14 mouse cellular contexts compared by ENCODE assay signal in genomic region chr9:61527491-61528056, GRCm38 (mm10).
DNase-seq lines count a peak whose midpoint lies in the region; ATAC-seq and TF ChIP-seq lines count a peak whose summit lies in the region.
"Had no signal": no experiment of that assay in that cellular context is flagged by ENCODE, and none has a peak within 500 bp of the region (broad histone marks: within the 10 kb centered on the region; RNA-seq: fewer than 3 reads in every experiment).

No protein-coding gene starts in this region.

- no peak overlapping the region for H3K4me2 ChIP-seq in forebrain, embryonic 12.5 days
- H3K4me2 ChIP-seq in forebrain, embryonic 16.5 days (ENCODE audit: low read length) = no peak overlapping the region
- H3K4me2 ChIP-seq in hindbrain, embryonic 14.5 days (replicated peaks) = no peak overlapping the region
- H3K4me2 ChIP-seq in hindbrain, postnatal 0 days (ENCODE audit: low read depth, low read length) = no peak overlapping the region

- no peak for TF ChIP-seq CTCF in hindbrain, postnatal 0 days (IDR thresholded peaks at IDR 0.05; ENCODE audit: low read depth)
- no peak for TF ChIP-seq CTCF in Patski (IDR thresholded peaks at IDR 0.05)
- no peak for TF ChIP-seq CTCF in gastrocnemius, adult 2 months (IDR thresholded peaks at IDR 0.05)

- ATAC-seq in forebrain, embryonic 12.5 days (ENCODE audit: low FRiP score) = no peak
- no peak for ATAC-seq in forebrain, embryonic 16.5 days
- no peak for ATAC-seq in hindbrain, embryonic 14.5 days (ENCODE audit: low FRiP score)
- ATAC-seq in hindbrain, postnatal 0 days = no peak
- ATAC-seq in Patski = no peak
- ATAC-seq: inflammation-experienced regulatory T-cells, adult 6 months; liver, postnatal 0 days had no signal

- 0 out of 2 replicates have a peak, but pooled peaks cover 7% of the 10 kb centered on the region for H3K27me3 ChIP-seq in forebrain, embryonic 12.5 days
- H3K27me3 ChIP-seq in forebrain, embryonic 16.5 days (replicated peaks; ENCODE audit: control insufficient read depth, insufficient read depth, low read length) = no peaks in the 10 kb centered on the region
- no peaks in the 10 kb centered on the region for H3K27me3 ChIP-seq in hindbrain, embryonic 14.5 days (ENCODE audit: control insufficient read depth, insufficient read depth, low read length)
- no peaks in the 10 kb centered on the region for H3K27me3 ChIP-seq in hindbrain, postnatal 0 days (ENCODE audit: insufficient read depth, low read length)
- no peaks in the 10 kb centered on the region for H3K27me3 ChIP-seq in Patski

- no peaks in the 10 kb centered on the region for H3K36me3 ChIP-seq in forebrain, embryonic 12.5 days (replicated peaks)
- no peaks in the 10 kb centered on the region for H3K36me3 ChIP-seq in forebrain, embryonic 16.5 days (ENCODE audit: control insufficient read depth, insufficient read depth)
- no peaks in the 10 kb centered on the region for H3K36me3 ChIP-seq in hindbrain, embryonic 14.5 days (replicated peaks; ENCODE audit: control insufficient read depth, insufficient read depth)
- no peaks in the 10 kb centered on the region for H3K36me3 ChIP-seq in hindbrain, postnatal 0 days (ENCODE audit: insufficient read depth, low read length)
- H3K36me3 ChIP-seq: limb, embryonic 10.5 days had no signal

- no peak overlapping the region for H3K9ac ChIP-seq in forebrain, embryonic 12.5 days
- H3K9ac ChIP-seq in forebrain, embryonic 16.5 days (replicated peaks; ENCODE audit: low read depth, low read length) = no peak overlapping the region
- H3K9ac ChIP-seq in hindbrain, embryonic 14.5 days = no peak overlapping the region
- H3K9ac ChIP-seq in hindbrain, postnatal 0 days (replicated peaks; ENCODE audit: low read length) = no peak overlapping the region
- H3K9ac ChIP-seq: liver, postnatal 0 days had no signal

- 86% methylated on average over 5 of the region's 5 CpGs for WGBS in forebrain, embryonic 12.5 days
- 80% methylated on average over 5 of the region's 5 CpGs for WGBS in forebrain, embryonic 16.5 days
- WGBS in hindbrain, embryonic 14.5 days = 79% methylated on average over 5 of the region's 5 CpGs
- WGBS in hindbrain, postnatal 0 days = 74% methylated on average over 5 of the region's 5 CpGs

- H3K4me1 ChIP-seq in forebrain, embryonic 12.5 days = peaks cover 49% of the 10 kb centered on the region
- H3K4me1 ChIP-seq in forebrain, embryonic 16.5 days (replicated peaks; ENCODE audit: control insufficient read depth, insufficient read depth, low read length) = peaks cover 41% of the 10 kb centered on the region
- peaks cover 38% of the 10 kb centered on the region for H3K4me1 ChIP-seq in hindbrain, embryonic 14.5 days (replicated peaks; ENCODE audit: control insufficient read depth, insufficient read depth, low read length)
- peaks cover 5% of the 10 kb centered on the region; the same call in 1 of the 2 replicates for H3K4me1 ChIP-seq in hindbrain, postnatal 0 days (ENCODE audit: insufficient read depth, low read length)
- H3K4me1 ChIP-seq: megakaryocyte, embryonic 14.5 days had no signal

- H3K4me3 ChIP-seq in forebrain, embryonic 12.5 days (replicated peaks) = no peak overlapping the region
- no peak overlapping the region for H3K4me3 ChIP-seq in forebrain, embryonic 16.5 days (replicated peaks; ENCODE audit: low read length)
- H3K4me3 ChIP-seq in hindbrain, embryonic 14.5 days (replicated peaks; ENCODE audit: low read length) = no peak overlapping the region
- H3K4me3 ChIP-seq in hindbrain, postnatal 0 days (ENCODE audit: low read length) = no peak overlapping the region
- H3K4me3 ChIP-seq in gastrocnemius, adult 2 months = no peak overlapping the region
- H3K4me3 ChIP-seq: limb, embryonic 10.5 days; megakaryocyte, embryonic 14.5 days had no signal

- CTCF ChIA-PET in Patski (lab: Charles Lee) = interaction anchor here (1.9 kb wide), 1 partner anchor 10 kb away, joined by 6 read pairs; no protein-coding TSS in a partner anchor

- 0 out of 2 replicates have a peak overlapping the region, but pooled peaks have one; percentile 16 for H3K27ac ChIP-seq in forebrain, embryonic 12.5 days
- no peak overlapping the region for H3K27ac ChIP-seq in forebrain, embryonic 16.5 days (ENCODE audit: low read length)
- 0 out of 2 replicates have a peak overlapping the region, but pooled peaks have one; percentile 32 for H3K27ac ChIP-seq in hindbrain, embryonic 14.5 days
- H3K27ac ChIP-seq in hindbrain, postnatal 0 days = no peak overlapping the region
- no peak overlapping the region for H3K27ac ChIP-seq in gastrocnemius, adult 2 months

- peaks cover 6% of the 10 kb centered on the region; the same call in 1 of the 2 replicates for H3K9me3 ChIP-seq in forebrain, embryonic 12.5 days
- H3K9me3 ChIP-seq in forebrain, embryonic 16.5 days (ENCODE audit: control insufficient read depth, low read length) = 0 out of 2 replicates have a peak, but pooled peaks cover 1% of the 10 kb centered on the region
- H3K9me3 ChIP-seq in hindbrain, embryonic 14.5 days (ENCODE audit: control insufficient read depth, low read length) = peaks cover 7% of the 10 kb centered on the region
- H3K9me3 ChIP-seq in hindbrain, postnatal 0 days (ENCODE audit: low read length) = peaks cover 4% of the 10 kb centered on the region; the same call in 1 of the 2 replicates
- H3K9me3 ChIP-seq: limb, embryonic 10.5 days had no signal

- no peak for DNase-seq in hindbrain, embryonic 14.5 days (ENCODE audit: low spot score)
- DNase-seq in hindbrain, postnatal 0 days (ENCODE audit: low spot score) = no peak
- DNase-seq in 3T3-L1 (ENCODE audit: low read depth, low spot score) = peak; percentile 68
- peak; percentile 47 for DNase-seq in Patski (ENCODE audit: low read depth, low spot score)
- no peak for DNase-seq in gastrocnemius, adult 2 months
- DNase-seq in adrenal gland, adult 8-10 months = no peak
- DNase-seq: cerebellum, adult 8-10 months; liver, postnatal 0 days; lung, postnatal 14 days had no signal

- in situ Hi-C loops in Patski (cut with MboI; ENCODE audit: low pct_unique_long_range_greater_than_20kb) = no loop called here

- POLR2A ChIA-PET in Patski (lab: Charles Lee) = interaction anchor here (0.6 kb wide), 1 partner anchor 15 kb away, joined by 4 read pairs; no protein-coding TSS in a partner anchor

- intact Hi-C loops in gastrocnemius, adult 2 months (cut with DNase I) = no loop called here

Comparison
In these comparisons a context has a peak if more than half of its experiments do, and no peak if none do; other contexts are left out.
1. H3K27ac ChIP-seq: peak in forebrain, embryonic 12.5 days (single experiment) and hindbrain, embryonic 14.5 days (single experiment); none in forebrain, embryonic 16.5 days (single experiment), hindbrain, postnatal 0 days (single experiment) and gastrocnemius, adult 2 months (single experiment).
2. DNase-seq: peak in 3T3-L1 (single experiment) and Patski (single experiment); none in hindbrain, embryonic 14.5 days (single experiment), hindbrain, postnatal 0 days (single experiment), gastrocnemius, adult 2 months (single experiment) and adrenal gland, adult 8-10 months (single experiment).